Mouse (Mus musculus): ENCODE results near the gene Nav1. TPM values are rescaled to one million over a fixed set of nuclear protein-coding genes. Genes with fewer than 3 reads are reported as not detected.
A peak's percentile ranks its signal among the peaks of the same experiment; 100 is the strongest.

Gene Nav1
- polyA plus RNA-seq, 1 experiment from 2014 or later: 1.1 TPM

DNA sequence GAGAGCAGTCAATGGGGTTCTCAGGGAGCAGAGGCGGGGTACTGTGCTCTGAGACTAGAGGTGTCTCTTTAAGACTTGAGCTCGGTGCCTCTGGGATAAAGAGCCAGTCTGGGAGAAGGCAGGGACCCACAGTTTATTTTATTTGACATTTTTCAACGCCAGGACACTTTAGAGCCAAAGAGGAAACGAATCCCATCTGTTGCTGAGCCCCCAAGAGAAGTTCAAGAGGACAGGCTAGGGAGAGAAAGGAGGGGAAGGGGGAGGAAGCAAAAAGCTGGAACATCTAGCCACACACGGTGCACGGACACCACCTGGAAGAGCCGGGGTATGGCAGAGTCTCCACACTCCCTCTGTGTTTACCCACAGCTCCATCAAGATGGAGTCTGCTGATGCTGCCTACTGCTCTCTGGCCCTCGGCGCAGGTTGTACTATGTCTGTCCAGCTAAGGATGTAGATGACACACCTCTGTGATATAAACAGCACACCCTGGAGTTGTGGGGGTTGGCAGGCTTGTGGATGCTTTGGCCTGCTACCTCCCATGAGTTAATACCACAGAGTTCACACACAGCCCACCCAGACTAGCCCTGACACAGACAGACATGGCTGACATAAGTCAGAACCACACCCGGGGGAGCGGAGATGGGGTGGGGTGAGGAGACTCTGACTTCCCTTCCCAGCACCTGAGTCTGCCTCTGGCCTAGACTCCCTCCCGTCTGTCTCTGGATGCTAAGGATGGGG lies 83.1 kb downstream of the Nav1 start:
- no peaks in the 10 kb centered on the region for H3K9me3 ChIP-seq (replicated peaks; ENCODE audit: control insufficient read depth, low read length)
- ATAC-seq (ENCODE audit: low read depth): no peak
- no peak overlapping the region for H3K27ac ChIP-seq (ENCODE audit: low read length)
- H3K4me1 ChIP-seq (ENCODE audit: control insufficient read depth, low read depth, low read length): no peaks in the 10 kb centered on the region
- no peak overlapping the region for H3K9ac ChIP-seq (ENCODE audit: low read depth, low read length)
- H3K4me2 ChIP-seq (ENCODE audit: low read depth, low read length): no peak overlapping the region
- 59% methylated on average over 12 of the region's 12 CpGs for WGBS (ENCODE audit: insufficient replicate concordance)
- no peaks in the 10 kb centered on the region for H3K36me3 ChIP-seq (ENCODE audit: control insufficient read depth, insufficient read depth)
- no peak overlapping the region for H3K4me3 ChIP-seq (ENCODE audit: low read depth, low read length)
- H3K27me3 ChIP-seq (ENCODE audit: control insufficient read depth, insufficient read depth, low read depth, low read length): no peaks in the 10 kb centered on the region

DNA sequence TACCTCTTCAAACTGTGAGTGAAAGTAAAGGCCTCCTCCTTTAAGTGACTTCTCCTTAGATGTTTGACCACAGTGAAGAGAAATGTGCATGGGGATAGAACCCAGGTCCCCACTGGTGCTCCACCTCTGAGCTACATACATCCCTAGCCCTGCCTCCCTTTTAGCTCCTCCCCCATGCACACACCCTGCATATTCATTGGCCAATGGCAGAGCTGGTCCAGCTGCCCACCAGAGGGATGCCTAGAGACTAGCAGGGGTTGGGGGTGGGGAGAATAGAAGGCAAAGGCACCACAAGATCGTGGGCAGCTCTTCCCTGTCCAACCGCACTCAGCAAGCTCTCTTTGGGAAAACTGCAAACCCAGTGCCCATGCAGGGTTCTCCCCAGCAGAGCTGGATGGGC lies 83.8 kb downstream of the Nav1 start:
- Histone ChIP-seq H3K4me1 (ENCODE audit: control insufficient read depth, low read depth, low read length) (no peaks in the 10 kb centered on the region), H3K36me3 (ENCODE audit: control insufficient read depth, insufficient read depth) (no peaks in the 10 kb centered on the region), H3K9ac (ENCODE audit: low read depth, low read length) (no peak overlapping the region), H3K27me3 (ENCODE audit: control insufficient read depth, insufficient read depth, low read depth, low read length) (no peaks in the 10 kb centered on the region), H3K27ac (ENCODE audit: low read length) (no peak overlapping the region), H3K9me3 (replicated peaks; ENCODE audit: control insufficient read depth, low read length) (no peaks in the 10 kb centered on the region), H3K4me3 (ENCODE audit: low read depth, low read length) (no peak overlapping the region), H3K4me2 (ENCODE audit: low read depth, low read length) (no peak overlapping the region)
- 64% methylated on average over 2 of the region's 2 CpGs for WGBS (ENCODE audit: insufficient replicate concordance)
- ATAC-seq (ENCODE audit: low read depth): no peak

DNA sequence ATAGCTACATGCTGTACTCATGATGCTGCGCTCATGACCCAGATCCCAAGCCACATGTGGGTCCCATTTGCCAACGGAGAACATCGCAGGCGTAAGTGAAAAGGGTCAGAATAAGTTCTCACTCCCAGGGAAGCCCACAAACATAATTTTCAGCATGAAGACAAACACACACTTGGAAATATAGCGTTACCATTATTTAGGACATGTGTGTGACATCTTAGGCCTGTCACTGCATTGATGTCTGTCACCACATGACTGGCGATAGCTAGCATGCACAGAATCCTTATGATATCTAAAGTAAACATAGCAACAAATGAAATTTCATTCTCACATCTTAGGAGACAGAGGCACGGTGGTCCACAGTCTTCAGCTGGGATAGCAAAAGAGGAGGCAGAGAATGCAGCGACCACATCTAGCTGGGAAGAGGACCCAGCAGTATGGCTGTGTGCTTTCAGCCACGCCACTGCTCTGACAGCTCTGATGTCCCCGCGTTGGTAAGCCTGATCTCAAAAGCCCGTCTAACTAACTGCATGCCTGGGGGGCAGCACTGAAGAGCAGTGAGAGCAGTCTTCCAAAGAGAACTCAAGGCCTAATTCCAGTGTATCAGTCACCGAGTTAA lies 86.4 kb downstream of the Nav1 start:
- Histone ChIP-seq H3K9ac (ENCODE audit: low read depth, low read length) (no peak overlapping the region), H3K4me1 (ENCODE audit: control insufficient read depth, low read depth, low read length) (no peaks in the 10 kb centered on the region; the same call in 1 of the 2 replicates), H3K4me3 (ENCODE audit: low read depth, low read length) (no peak overlapping the region), H3K27me3 (ENCODE audit: control insufficient read depth, insufficient read depth, low read depth, low read length) (no peaks in the 10 kb centered on the region), H3K4me2 (ENCODE audit: low read depth, low read length) (no peak overlapping the region), H3K9me3 (replicated peaks; ENCODE audit: control insufficient read depth, low read length) (no peaks in the 10 kb centered on the region), H3K36me3 (ENCODE audit: control insufficient read depth, insufficient read depth) (no peaks in the 10 kb centered on the region), H3K27ac (ENCODE audit: low read length) (no peak overlapping the region)
- no peak for ATAC-seq (ENCODE audit: low read depth)
- WGBS (ENCODE audit: insufficient replicate concordance): 69% methylated on average over 13 of the region's 13 CpGs

DNA sequence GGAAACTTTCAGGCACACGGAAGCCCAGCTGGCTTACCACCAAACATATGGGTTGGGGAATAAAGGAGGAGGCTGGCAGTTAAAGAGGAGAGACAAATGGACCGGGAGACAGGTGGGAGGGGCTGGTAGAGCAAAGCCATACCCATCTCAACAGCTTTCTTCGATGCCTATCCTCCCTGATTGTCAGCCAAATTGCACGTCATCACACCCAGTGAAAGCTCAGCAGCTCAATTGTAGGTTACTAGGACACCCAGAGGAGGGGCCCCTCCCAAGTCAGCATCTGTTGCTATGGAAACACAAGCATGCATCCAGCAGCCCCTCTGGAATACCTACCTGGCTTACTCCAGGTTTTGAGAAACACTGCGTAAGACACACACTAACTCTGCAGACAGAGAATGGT lies 88.4 kb downstream of the Nav1 start:
- H3K27ac ChIP-seq (ENCODE audit: low read length): no peak overlapping the region
- ATAC-seq (ENCODE audit: low read depth): no peak

DNA sequence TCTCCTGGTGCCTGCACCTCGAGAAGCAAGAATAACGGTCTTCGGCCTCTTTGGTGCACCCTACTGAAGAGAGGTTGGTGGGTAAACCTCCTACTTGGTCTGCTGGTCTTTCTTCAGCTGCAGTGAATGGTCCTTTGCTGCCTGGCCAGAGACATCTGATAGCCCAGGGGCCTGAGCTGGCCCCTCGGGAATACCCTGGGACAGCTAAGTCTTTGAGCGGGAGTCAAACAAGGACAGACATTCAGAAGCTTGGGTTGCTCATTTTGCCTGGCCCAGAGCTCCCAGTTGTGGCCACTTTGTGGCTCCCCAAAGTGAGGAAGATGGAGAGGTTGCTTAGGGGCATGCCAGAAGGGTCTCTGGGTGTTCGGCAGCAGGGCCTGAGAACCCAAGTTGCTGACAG lies 89.6 kb downstream of the Nav1 start:
- ATAC-seq (ENCODE audit: low read depth): no peak
- Histone ChIP-seq H3K4me2 (ENCODE audit: low read depth, low read length) (no peak overlapping the region), H3K9me3 (replicated peaks; ENCODE audit: control insufficient read depth, low read length) (no peaks in the 10 kb centered on the region), H3K27ac (ENCODE audit: low read length) (no peak overlapping the region), H3K4me3 (ENCODE audit: low read depth, low read length) (no peak overlapping the region), H3K9ac (ENCODE audit: low read depth, low read length) (no peak overlapping the region), H3K27me3 (ENCODE audit: control insufficient read depth, insufficient read depth, low read depth, low read length) (no peaks in the 10 kb centered on the region), H3K36me3 (ENCODE audit: control insufficient read depth, insufficient read depth) (no peaks in the 10 kb centered on the region), H3K4me1 (ENCODE audit: control insufficient read depth, low read depth, low read length) (no peaks in the 10 kb centered on the region; the same call in none of the 2 replicates)
- WGBS (ENCODE audit: insufficient replicate concordance): 70% methylated on average over 6 of the region's 6 CpGs

More for the DNA sequence above, 88.4 kb downstream of the Nav1 start:
- H3K36me3 ChIP-seq (ENCODE audit: control insufficient read depth, insufficient read depth): no peaks in the 10 kb centered on the region
- no peak overlapping the region for H3K4me2 ChIP-seq (ENCODE audit: low read depth, low read length)
- no peaks in the 10 kb centered on the region for H3K9me3 ChIP-seq (replicated peaks; ENCODE audit: control insufficient read depth, low read length)
- no peaks in the 10 kb centered on the region for H3K27me3 ChIP-seq (ENCODE audit: control insufficient read depth, insufficient read depth, low read depth, low read length)
- no peak overlapping the region for H3K9ac ChIP-seq (ENCODE audit: low read depth, low read length)
- H3K4me3 ChIP-seq (ENCODE audit: low read depth, low read length): no peak overlapping the region
- no peaks in the 10 kb centered on the region; the same call in 1 of the 2 replicates for H3K4me1 ChIP-seq (ENCODE audit: control insufficient read depth, low read depth, low read length)
- WGBS (ENCODE audit: insufficient replicate concordance): 53% methylated on average over 5 of the region's 5 CpGs

DNA sequence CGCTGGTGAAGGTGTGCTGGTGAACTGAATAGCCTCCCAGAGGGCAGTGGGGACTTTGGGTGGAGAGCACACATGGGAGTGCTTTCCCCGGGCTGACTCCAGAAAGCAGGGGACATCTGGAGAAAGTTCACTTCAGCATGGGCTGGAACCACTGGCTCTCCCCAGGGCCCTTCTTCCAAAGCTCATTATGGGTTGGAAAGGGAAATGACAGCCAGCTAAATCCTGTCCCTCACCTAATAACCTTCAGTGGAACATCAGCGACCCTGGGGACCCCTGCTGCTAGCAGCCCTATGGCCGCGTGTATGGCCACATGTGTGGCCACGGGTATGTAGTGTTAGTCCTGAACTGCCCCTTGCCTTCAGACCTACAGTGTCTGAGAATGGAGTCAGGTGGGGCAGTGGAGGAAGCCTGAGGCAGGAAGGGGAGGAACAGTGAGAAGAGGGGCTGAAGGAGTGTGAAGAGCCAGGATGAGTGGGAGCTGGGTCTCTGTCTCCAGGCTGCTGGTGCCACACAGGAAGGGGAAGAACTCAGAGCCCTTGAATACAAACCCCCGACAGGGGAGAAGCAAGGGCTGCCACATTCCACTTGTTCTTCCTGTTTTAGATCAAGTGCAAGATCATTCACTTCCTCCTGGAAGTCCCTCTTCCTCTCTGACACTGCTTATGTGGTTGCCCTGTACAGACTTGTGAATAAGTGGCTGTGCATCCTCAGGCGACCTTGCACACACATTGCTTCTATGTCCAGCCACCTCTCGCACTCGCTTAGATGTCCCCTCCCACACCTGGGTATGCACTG lies 90.4 kb downstream of the Nav1 start:
- no peaks in the 10 kb centered on the region; the same call in none of the 2 replicates for H3K4me1 ChIP-seq (ENCODE audit: control insufficient read depth, low read depth, low read length)
- no peak overlapping the region for H3K9ac ChIP-seq (ENCODE audit: low read depth, low read length)
- H3K27ac ChIP-seq (ENCODE audit: low read length): no peak overlapping the region
- H3K4me3 ChIP-seq (ENCODE audit: low read depth, low read length): no peak overlapping the region
- no peak overlapping the region for H3K4me2 ChIP-seq (ENCODE audit: low read depth, low read length)
- H3K27me3 ChIP-seq (ENCODE audit: control insufficient read depth, insufficient read depth, low read depth, low read length): no peaks in the 10 kb centered on the region
- H3K9me3 ChIP-seq (replicated peaks; ENCODE audit: control insufficient read depth, low read length): no peaks in the 10 kb centered on the region
- 0 out of 2 replicates have a peak, but pooled peaks have one; percentile 24 for ATAC-seq (ENCODE audit: low read depth)
- H3K36me3 ChIP-seq (ENCODE audit: control insufficient read depth, insufficient read depth): no peaks in the 10 kb centered on the region
- WGBS (ENCODE audit: insufficient replicate concordance): 25% methylated on average over 10 of the region's 10 CpGs

DNA sequence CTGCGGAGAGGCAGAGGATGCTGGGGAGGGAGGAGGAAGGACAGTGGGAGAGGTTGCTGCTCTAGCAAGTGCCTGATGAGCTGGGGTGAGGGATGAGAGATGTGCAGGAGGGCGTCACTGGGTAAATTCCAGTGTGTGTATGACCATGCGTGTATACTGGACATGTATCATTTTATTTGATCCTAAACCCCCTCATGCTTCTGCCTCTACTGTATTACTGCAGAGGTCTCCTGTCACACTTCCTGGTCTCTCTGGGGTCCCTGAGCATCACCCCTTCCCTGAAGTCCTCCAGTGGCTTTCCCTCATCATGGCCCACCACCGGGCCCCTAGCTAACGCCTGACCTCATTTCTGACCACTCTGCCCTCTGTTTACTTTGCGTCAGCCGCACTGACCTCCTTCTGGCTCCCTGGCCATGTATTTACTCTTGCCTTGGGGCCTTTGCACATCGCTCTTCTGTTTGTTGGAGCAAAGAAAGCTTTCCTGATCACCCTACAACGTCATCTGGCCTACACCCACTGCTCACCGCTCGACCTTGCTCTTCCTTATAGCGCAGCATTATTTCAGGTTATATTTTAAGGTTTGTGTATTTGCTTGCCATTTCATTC lies 91.4 kb downstream of the Nav1 start:
- no peaks in the 10 kb centered on the region for H3K36me3 ChIP-seq (ENCODE audit: control insufficient read depth, insufficient read depth)
- H3K4me1 ChIP-seq (ENCODE audit: control insufficient read depth, low read depth, low read length): no peaks in the 10 kb centered on the region; the same call in none of the 2 replicates
- H3K27ac ChIP-seq (ENCODE audit: low read length): 0 out of 2 replicates have a peak overlapping the region, but pooled peaks have one; percentile 3
- no peak overlapping the region for H3K9ac ChIP-seq (ENCODE audit: low read depth, low read length)
- WGBS (ENCODE audit: insufficient replicate concordance): 59% methylated on average over 12 of the region's 12 CpGs
- peak; percentile 77 for ATAC-seq (ENCODE audit: low read depth)
- no peak overlapping the region for H3K4me2 ChIP-seq (ENCODE audit: low read depth, low read length)
- H3K9me3 ChIP-seq (replicated peaks; ENCODE audit: control insufficient read depth, low read length): no peaks in the 10 kb centered on the region
- H3K27me3 ChIP-seq (ENCODE audit: control insufficient read depth, insufficient read depth, low read depth, low read length): peaks cover 5% of the 10 kb centered on the region
- H3K4me3 ChIP-seq (ENCODE audit: low read depth, low read length): no peak overlapping the region

DNA sequence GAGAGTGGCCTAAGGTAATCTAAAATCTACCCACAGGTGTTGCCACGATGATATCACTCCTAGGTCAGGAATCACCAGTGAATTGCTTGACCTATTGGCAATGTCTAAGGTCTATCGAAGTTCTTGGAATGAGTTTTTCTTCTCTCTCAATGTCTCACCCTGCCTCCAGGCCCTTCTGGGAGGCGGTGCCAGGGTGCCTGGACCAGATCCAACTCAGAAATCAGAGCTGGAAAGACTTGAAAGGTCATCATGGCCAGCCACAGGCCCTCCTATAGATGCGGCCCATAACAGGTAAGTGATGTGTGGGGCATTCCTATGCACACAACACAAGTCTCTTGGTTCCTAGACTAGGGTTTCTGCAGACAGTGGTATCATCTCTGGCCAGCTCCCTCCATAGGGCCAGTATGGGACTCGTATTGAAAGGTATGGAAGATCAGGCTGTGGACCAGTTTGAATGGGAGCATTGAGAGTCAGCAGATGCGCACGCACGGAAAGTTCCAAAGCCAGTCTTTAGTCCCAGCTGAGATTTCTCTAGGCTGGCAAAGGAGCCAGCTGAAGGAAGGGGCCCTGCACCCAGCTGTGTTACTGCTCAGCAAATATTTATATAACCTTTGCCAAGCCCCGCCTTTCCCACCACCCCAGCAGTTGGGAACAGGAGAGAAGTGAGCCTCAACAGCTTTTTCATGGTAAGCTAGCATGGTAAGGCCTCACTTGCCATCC lies 92.0 kb downstream of the Nav1 start:
- H3K9ac ChIP-seq (ENCODE audit: low read depth, low read length): no peak overlapping the region
- H3K27ac ChIP-seq (ENCODE audit: low read length): no peak overlapping the region
- WGBS (ENCODE audit: insufficient replicate concordance): 64% methylated on average over 9 of the region's 9 CpGs
- H3K27me3 ChIP-seq (ENCODE audit: control insufficient read depth, insufficient read depth, low read depth, low read length): peaks cover 12% of the 10 kb centered on the region
- no peaks in the 10 kb centered on the region for H3K36me3 ChIP-seq (ENCODE audit: control insufficient read depth, insufficient read depth)
- H3K4me2 ChIP-seq (ENCODE audit: low read depth, low read length): no peak overlapping the region
- no peaks in the 10 kb centered on the region; the same call in none of the 2 replicates for H3K4me1 ChIP-seq (ENCODE audit: control insufficient read depth, low read depth, low read length)
- peak; percentile 45; the same call in 1 of the 2 replicates for ATAC-seq (ENCODE audit: low read depth)
- no peak overlapping the region for H3K4me3 ChIP-seq (ENCODE audit: low read depth, low read length)
- no peaks in the 10 kb centered on the region for H3K9me3 ChIP-seq (replicated peaks; ENCODE audit: control insufficient read depth, low read length)
